Mouse (Mus musculus): ENCODE measurements around the gene Gm20388. TPM values are rescaled to one million over a fixed set of nuclear protein-coding genes. Genes with fewer than 3 reads are reported as not detected.

The Gm20388 gene
- polyA plus RNA-seq, 1 experiment from 2014 or later = not detected

DNA sequence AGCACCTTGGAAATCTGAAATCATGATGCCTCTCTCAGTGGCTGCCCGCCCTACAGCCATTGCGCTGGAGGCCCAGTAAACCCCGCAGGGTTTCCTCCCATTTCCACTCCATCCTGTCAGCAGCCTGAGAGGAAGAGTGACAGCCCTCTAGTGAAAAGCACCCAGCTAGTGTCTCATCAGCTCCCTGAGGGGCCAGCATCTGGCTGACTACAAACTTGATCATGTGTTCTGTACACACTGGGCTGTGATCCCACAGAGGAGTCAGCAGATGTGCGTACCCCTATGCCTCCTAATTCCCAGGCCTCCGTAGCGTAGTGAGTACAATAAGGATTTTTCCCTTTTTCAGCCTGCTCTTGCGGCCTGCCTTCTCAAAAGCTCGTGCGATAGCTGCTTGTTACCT lies 4346.2 kb downstream of the Gm20388 start:
- no peaks in the 10 kb centered on the region for H3K9me3 ChIP-seq (replicated peaks)
- 73% methylated on average over 9 of the region's 9 CpGs for WGBS (ENCODE audit: insufficient replicate concordance)
- peaks cover 61% of the 10 kb centered on the region for H3K4me1 ChIP-seq (replicated peaks)
- DNase-seq = no peak
- H3K27ac ChIP-seq = no peak overlapping the region
- H3K27me3 ChIP-seq = no peaks in the 10 kb centered on the region
- no peak overlapping the region for H3K9ac ChIP-seq
- H3K4me2 ChIP-seq = no peak overlapping the region
- no peak for ATAC-seq (ENCODE audit: low read depth)
- no peak overlapping the region for H3K4me3 ChIP-seq (replicated peaks)
- no peaks in the 10 kb centered on the region for H3K36me3 ChIP-seq

DNA sequence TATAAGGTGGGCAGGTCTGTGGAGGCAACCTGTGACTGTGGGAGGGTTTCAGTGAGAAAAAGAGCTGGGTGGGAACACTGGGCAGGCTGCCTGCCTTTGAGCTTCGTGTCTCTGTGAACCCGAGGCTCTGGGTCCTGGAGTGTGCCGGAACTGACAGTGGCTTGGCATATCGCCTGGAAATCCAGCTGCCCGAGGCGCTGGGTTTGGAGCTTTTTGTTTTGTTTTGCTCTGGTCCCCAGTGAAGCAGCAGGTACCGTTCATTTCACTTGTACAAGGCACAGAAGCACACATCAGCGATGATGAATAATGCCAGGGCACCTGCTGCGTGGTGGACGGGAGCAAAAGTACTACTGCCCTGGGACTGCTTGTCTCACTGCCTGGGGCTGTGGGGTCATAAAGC lies 4346.7 kb downstream of the Gm20388 start:
- Histone ChIP-seq H3K9me3 (replicated peaks) (no peaks in the 10 kb centered on the region), H3K4me2 (no peak overlapping the region), H3K4me1 (replicated peaks) (peaks cover 56% of the 10 kb centered on the region), H3K27ac (no peak overlapping the region), H3K36me3 (no peaks in the 10 kb centered on the region), H3K9ac (no peak overlapping the region), H3K27me3 (no peaks in the 10 kb centered on the region), H3K4me3 (replicated peaks) (no peak overlapping the region)
- DNase-seq = no peak
- WGBS (ENCODE audit: insufficient replicate concordance) = 70% methylated on average over 10 of the region's 10 CpGs
- ATAC-seq (ENCODE audit: low read depth) = no peak

DNA sequence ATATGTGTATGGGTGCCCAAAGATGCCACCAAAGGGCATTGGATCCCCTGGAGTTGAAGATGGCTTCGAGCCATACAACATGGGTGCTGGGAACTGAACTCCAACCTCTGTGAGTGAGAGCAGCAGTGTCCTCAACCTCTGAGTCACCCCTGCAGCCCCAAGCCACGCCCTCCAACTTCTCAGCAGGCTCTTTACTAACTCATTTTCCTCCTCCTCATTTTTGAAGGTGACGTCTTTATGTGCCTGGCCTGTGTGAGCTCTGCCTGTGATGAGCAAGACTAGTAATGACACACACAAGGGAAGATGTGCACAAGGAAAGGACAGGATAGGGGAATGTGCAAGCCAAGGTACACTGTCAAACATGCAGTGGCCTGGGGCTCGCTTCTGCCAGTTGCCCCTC lies 4348.5 kb downstream of the Gm20388 start:
- Histone ChIP-seq H3K4me2 (no peak overlapping the region), H3K9ac (no peak overlapping the region), H3K9me3 (replicated peaks) (no peaks in the 10 kb centered on the region), H3K36me3 (no peaks in the 10 kb centered on the region), H3K27me3 (no peaks in the 10 kb centered on the region), H3K27ac (no peak overlapping the region), H3K4me1 (replicated peaks) (peaks cover 57% of the 10 kb centered on the region), H3K4me3 (replicated peaks) (no peak overlapping the region)
- no peak for DNase-seq
- ATAC-seq (ENCODE audit: low read depth) = 0 out of 2 replicates have a peak, but pooled peaks have one; percentile 3
- 59% methylated on average over 4 of the region's 4 CpGs for WGBS (ENCODE audit: insufficient replicate concordance)

DNA sequence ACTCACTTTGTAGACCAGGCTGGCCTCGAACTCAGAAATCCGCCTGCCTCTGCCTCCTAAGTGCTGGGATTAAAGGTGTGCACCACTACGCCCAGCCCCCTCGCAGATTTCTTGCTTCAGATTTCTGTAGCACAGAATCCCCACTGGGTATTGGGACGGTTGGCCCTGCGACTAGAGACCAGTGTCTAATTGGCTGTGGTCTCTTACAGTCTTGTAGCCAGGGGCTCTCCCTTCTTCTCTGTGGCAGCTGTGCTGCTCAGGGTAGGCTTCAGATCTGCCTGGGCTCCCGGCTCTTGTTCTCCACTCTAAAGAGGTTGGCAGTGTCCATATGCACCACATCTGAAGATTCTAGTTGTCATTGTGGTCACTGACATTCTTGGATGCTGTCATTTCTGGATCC lies 4349.3 kb downstream of the Gm20388 start:
- WGBS (ENCODE audit: insufficient replicate concordance) = 59% methylated on average over 7 of the region's 7 CpGs
- Histone ChIP-seq H3K9ac (no peak overlapping the region), H3K36me3 (no peaks in the 10 kb centered on the region), H3K27me3 (no peaks in the 10 kb centered on the region), H3K4me3 (replicated peaks) (no peak overlapping the region), H3K4me2 (no peak overlapping the region), H3K4me1 (replicated peaks) (peaks cover 60% of the 10 kb centered on the region), H3K27ac (peak overlapping the region; percentile 50; the same call in 1 of the 2 replicates), H3K9me3 (replicated peaks) (no peaks in the 10 kb centered on the region)
- ATAC-seq (ENCODE audit: low read depth) (no peak), DNase-seq (no peak)

DNA sequence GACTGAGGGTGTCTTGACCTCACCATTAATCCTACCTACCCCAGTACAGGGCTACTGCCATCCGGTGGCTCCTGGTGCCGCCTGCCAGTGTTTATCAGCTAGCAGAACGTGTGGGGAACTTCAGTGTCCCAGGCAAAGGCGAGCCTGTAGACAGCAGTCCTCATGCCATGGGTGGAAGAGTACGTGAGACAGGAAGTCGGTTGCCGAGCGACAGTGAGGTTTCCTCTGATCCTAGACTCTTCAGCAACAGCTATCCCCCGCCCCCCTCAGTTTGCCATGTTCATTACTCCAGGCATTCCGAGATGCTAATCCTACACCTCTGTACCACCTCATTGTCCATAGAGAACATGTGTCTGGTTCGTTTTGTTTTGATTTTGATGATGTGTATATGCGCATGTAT lies 4349.7 kb downstream of the Gm20388 start:
- Histone ChIP-seq H3K4me1 (replicated peaks) (peaks cover 65% of the 10 kb centered on the region), H3K4me3 (replicated peaks) (no peak overlapping the region), H3K36me3 (no peaks in the 10 kb centered on the region), H3K9ac (no peak overlapping the region), H3K4me2 (no peak overlapping the region), H3K9me3 (replicated peaks) (no peaks in the 10 kb centered on the region), H3K27ac (0 out of 2 replicates have a peak overlapping the region, but pooled peaks have one; percentile 50), H3K27me3 (no peaks in the 10 kb centered on the region)
- 29% methylated on average over 12 of the region's 12 CpGs for WGBS (ENCODE audit: insufficient replicate concordance)
- no peak for DNase-seq
- ATAC-seq (ENCODE audit: low read depth) = no peak

DNA sequence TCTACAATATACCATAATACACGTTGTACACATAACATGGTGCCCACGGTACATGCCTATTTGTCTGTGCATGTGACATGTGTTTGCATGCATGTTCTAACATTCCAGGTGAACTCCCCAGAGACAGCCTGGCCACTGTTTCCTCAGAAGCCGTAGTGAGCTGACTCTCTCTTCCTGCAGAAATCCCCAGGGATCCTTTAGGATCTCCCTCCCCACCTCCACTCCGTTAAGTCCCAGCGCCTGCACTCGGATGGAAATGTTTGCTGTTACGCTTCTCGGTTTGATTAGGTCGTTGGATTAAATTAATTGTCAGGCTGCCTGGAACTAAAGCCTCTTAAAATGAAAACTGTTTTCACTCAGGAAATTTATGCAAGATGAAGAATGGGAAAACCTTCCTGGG lies 4352.4 kb downstream of the Gm20388 start:
- ATAC-seq (ENCODE audit: low read depth) (no peak), DNase-seq (no peak)
- Histone ChIP-seq H3K4me3 (replicated peaks) (no peak overlapping the region), H3K4me1 (replicated peaks) (peaks cover 63% of the 10 kb centered on the region), H3K27me3 (no peaks in the 10 kb centered on the region), H3K4me2 (no peak overlapping the region), H3K9ac (no peak overlapping the region), H3K36me3 (no peaks in the 10 kb centered on the region), H3K9me3 (replicated peaks) (no peaks in the 10 kb centered on the region), H3K27ac (no peak overlapping the region)
- WGBS (ENCODE audit: insufficient replicate concordance) = 84% methylated on average over 9 of the region's 9 CpGs

DNA sequence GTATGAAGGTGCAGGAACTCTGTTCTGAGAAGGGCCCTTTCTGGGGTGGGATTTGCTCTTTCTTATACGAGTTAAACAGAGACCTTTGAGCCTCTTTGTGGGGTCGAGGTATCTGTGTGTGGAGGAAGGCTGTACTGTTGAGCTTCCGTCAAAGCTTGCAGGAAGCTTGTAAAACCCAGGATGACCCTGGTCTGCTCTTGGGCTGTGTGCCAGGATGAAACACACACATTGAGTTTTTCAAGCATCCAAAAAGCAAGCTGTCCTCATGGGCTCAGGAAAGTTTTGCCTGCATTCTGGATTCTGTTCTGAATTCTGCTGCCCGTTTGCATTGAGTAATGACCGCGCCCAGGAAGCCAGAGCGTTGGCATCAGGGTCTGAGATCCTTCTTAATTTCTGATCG lies 4353.4 kb downstream of the Gm20388 start:
- Histone ChIP-seq H3K4me3 (replicated peaks) (no peak overlapping the region), H3K4me2 (no peak overlapping the region), H3K9me3 (replicated peaks) (no peaks in the 10 kb centered on the region), H3K4me1 (replicated peaks) (peaks cover 55% of the 10 kb centered on the region), H3K27ac (no peak overlapping the region), H3K36me3 (no peaks in the 10 kb centered on the region), H3K27me3 (no peaks in the 10 kb centered on the region), H3K9ac (no peak overlapping the region)
- ATAC-seq (ENCODE audit: low read depth) (no peak), DNase-seq (no peak)
- WGBS (ENCODE audit: insufficient replicate concordance) = 72% methylated on average over 8 of the region's 8 CpGs

DNA sequence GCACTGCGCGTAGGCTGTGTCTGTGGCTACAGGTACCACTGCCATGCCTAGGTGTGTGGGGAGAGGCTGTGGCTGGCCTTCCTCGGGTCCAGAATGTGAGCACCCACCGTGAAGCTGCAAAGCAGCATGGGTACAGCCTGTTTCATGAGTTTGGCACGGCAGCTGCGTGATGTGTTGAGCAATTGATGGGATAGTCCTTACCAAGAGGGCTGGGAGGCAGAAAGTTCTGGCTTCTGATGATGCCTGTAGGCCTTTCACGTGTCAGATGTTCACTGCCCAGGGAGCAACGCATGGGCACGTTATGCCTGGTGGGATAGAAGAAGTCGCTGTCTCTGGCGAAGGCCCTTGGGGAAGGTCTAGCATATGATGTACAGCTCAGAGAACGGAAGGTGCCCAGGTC lies 4354.0 kb downstream of the Gm20388 start:
- DNase-seq (no peak), ATAC-seq (ENCODE audit: low read depth) (no peak)
- Histone ChIP-seq H3K4me3 (replicated peaks) (no peak overlapping the region), H3K27me3 (no peaks in the 10 kb centered on the region), H3K9ac (no peak overlapping the region), H3K36me3 (no peaks in the 10 kb centered on the region), H3K4me1 (replicated peaks) (peaks cover 50% of the 10 kb centered on the region), H3K4me2 (no peak overlapping the region), H3K9me3 (replicated peaks) (no peaks in the 10 kb centered on the region), H3K27ac (no peak overlapping the region; the same call in 1 of the 2 replicates)
- whole genome bisulfite sequencing (ENCODE audit: insufficient replicate concordance) = 86% methylated on average over 12 of the region's 12 CpGs

DNA sequence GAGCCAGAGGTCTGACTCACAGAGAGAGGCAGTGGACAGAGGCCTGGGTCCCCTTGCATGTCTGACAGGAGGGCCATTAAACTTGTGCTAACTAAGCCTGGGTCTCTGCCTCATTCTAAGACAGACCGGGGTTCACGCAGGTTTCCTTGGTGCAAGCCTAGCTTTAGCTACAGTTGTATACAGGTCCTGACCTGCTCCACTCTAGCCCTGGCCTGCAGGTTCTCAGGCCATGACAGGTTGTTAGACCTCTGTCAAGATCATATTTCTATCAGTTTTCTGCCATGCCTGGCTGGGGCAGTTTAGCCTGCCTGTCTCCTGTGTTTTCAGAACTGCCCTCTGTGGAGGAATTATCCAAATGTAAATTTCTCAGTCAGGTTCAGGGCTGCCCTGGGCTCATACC lies 4354.5 kb downstream of the Gm20388 start:
- no peaks in the 10 kb centered on the region for H3K9me3 ChIP-seq (replicated peaks)
- no peak overlapping the region for H3K4me2 ChIP-seq
- no peak overlapping the region; the same call in 1 of the 2 replicates for H3K27ac ChIP-seq
- WGBS (ENCODE audit: insufficient replicate concordance) = 89% methylated on average over 2 of the region's 2 CpGs
- no peak overlapping the region for H3K9ac ChIP-seq
- no peaks in the 10 kb centered on the region for H3K27me3 ChIP-seq
- no peak for ATAC-seq (ENCODE audit: low read depth)
- DNase-seq = no peak
- H3K4me3 ChIP-seq (replicated peaks) = no peak overlapping the region
- peaks cover 51% of the 10 kb centered on the region for H3K4me1 ChIP-seq (replicated peaks)
- H3K36me3 ChIP-seq = no peaks in the 10 kb centered on the region

DNA sequence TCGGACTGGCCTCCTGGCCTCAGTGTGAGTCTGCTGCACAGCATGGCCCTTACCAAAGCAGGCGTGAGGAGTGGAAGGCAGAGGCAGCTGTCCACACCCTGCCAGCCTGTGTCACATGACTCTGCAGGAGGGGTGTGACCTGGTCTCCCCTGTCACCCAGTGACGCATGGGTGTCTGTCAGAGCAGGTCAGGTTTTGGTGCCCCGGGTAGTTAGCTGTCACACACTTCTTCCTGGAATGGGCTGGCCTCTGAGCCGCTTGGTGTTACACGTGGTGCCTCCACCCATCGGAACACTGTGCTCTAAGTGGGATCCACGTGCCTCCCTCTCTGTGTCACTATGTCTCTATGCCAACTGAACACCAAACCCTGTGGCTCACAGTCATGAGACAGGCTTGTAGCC lies 4355.2 kb downstream of the Gm20388 start:
- H3K9ac ChIP-seq = no peak overlapping the region
- peak; percentile 35 for DNase-seq
- 50% methylated on average over 8 of the region's 8 CpGs for WGBS (ENCODE audit: insufficient replicate concordance)

DNA sequence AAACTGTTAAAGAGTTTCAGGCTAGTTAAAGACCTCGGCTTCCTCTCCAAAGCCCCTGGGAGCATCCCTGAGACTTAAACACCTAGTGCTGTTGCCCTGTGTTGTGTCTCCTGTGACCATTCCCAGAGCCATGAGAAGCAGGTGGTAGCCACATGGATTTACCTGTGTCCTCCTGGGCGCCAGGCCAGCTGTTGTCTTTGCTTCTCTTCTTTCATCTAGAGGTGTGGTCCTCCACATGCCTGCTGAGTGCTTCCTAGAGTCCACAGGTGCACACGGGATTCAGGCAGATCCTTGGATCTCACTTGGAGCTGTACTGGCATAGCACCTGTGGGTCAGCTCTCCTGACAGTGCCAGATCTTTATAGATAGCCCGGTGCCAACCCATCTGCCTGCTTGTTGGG lies 4356.6 kb downstream of the Gm20388 start:
- DNase-seq (no peak), ATAC-seq (ENCODE audit: low read depth) (no peak)
- Histone ChIP-seq H3K4me3 (replicated peaks) (no peak overlapping the region), H3K9me3 (replicated peaks) (no peaks in the 10 kb centered on the region), H3K4me2 (no peak overlapping the region), H3K36me3 (0 out of 2 replicates have a peak, but pooled peaks cover under 1% of the 10 kb centered on the region), H3K9ac (no peak overlapping the region), H3K4me1 (replicated peaks) (peaks cover 53% of the 10 kb centered on the region), H3K27ac (no peak overlapping the region), H3K27me3 (no peaks in the 10 kb centered on the region)
- 69% methylated on average over 4 of the region's 4 CpGs for WGBS (ENCODE audit: insufficient replicate concordance)

More for the DNA sequence above, 4355.2 kb downstream of the Gm20388 start:
- H3K27ac ChIP-seq = no peak overlapping the region
- H3K4me1 ChIP-seq (replicated peaks) = peaks cover 49% of the 10 kb centered on the region
- no peaks in the 10 kb centered on the region for H3K9me3 ChIP-seq (replicated peaks)
- no peak overlapping the region for H3K4me3 ChIP-seq (replicated peaks)
- ATAC-seq (ENCODE audit: low read depth) = peak; percentile 85
- H3K27me3 ChIP-seq = no peaks in the 10 kb centered on the region
- no peaks in the 10 kb centered on the region for H3K36me3 ChIP-seq
- H3K4me2 ChIP-seq = no peak overlapping the region

DNA sequence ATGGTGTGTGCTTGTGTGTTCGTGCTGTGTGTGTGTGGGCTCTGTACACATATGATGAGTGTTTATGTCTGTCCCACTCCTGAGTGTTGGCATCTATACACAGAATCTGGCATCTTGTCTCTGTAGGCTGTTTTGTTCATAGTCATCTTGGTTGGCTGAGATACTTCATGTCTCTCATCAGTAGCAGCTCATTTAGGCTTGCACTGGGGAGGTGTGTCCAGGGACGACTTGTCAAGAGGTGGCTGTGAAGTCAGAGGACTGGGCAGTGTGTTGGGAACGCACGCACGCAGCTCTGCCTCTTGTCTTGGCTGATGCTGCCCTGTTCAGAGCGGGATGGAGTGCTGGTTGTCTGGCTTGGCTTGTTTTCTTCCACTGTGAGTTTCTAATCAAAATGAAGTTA lies 4359.9 kb downstream of the Gm20388 start:
- Histone ChIP-seq H3K4me3 (replicated peaks) (no peak overlapping the region), H3K4me2 (no peak overlapping the region), H3K9ac (no peak overlapping the region), H3K27ac (no peak overlapping the region; the same call in 1 of the 2 replicates), H3K9me3 (replicated peaks) (no peaks in the 10 kb centered on the region), H3K4me1 (replicated peaks) (peaks cover 47% of the 10 kb centered on the region), H3K27me3 (no peaks in the 10 kb centered on the region), H3K36me3 (peaks cover 3% of the 10 kb centered on the region; the same call in 1 of the 2 replicates)
- WGBS (ENCODE audit: insufficient replicate concordance) = 67% methylated on average over 6 of the region's 6 CpGs
- ATAC-seq (ENCODE audit: low read depth) (no peak), DNase-seq (no peak)

Data from liver, embryonic 13.5 days (tissue).